Mouse (Mus musculus) cerebral cortex, adult 2 months (tissue): ENCODE data around the gene Atxn7l1.

Experiments
- WGBS: fragments of 180-500 bp; shearing (Covaris S2); methylation state at CpG from one replicate; pipeline ENCODE4 v1.1.7; 2018; 5-methylcytosine and 5-hydroxymethylcytosine counted together

Gene Atxn7l1

GRCm38 (mm10) chr12:33276028-33276427 lies 128.5 kb downstream of the Atxn7l1 start:
- WGBS = 55% methylated on average over 1 of the region's 1 CpGs

- 58% methylated on average over 7 of the region's 7 CpGs for WGBS
Measured at GRCm38 (mm10) chr12:33277427-33277826, 129.9 kb downstream of the Atxn7l1 start.

GRCm38 (mm10) chr12:33279159-33279558 lies 131.7 kb downstream of the Atxn7l1 start:
- 80% methylated on average over 2 of the region's 2 CpGs for WGBS

GRCm38 (mm10) chr12:33280805-33281204 lies 133.3 kb downstream of the Atxn7l1 start:
- WGBS = 37% methylated on average over 2 of the region's 2 CpGs

- WGBS = 84% methylated on average over 8 of the region's 8 CpGs
Measured at GRCm38 (mm10) chr12:33284344-33284936, 136.9 kb downstream of the Atxn7l1 start.

- WGBS = 74% methylated on average over 4 of the region's 4 CpGs
Measured at GRCm38 (mm10) chr12:33285354-33285753, 137.9 kb downstream of the Atxn7l1 start.

- 70% methylated on average over 9 of the region's 9 CpGs for WGBS
Measured at GRCm38 (mm10) chr12:33285933-33286649, 138.6 kb downstream of the Atxn7l1 start.

- WGBS = 42% methylated on average over 3 of the region's 3 CpGs
Measured at GRCm38 (mm10) chr12:33287686-33288085, 140.2 kb downstream of the Atxn7l1 start.

GRCm38 (mm10) chr12:33288746-33289145 lies 141.3 kb downstream of the Atxn7l1 start:
- 69% methylated on average over 2 of the region's 2 CpGs for WGBS

- WGBS = under 1% methylated on average over 14 of the region's 14 CpGs
Measured at GRCm38 (mm10) chr12:33302070-33302469, 154.6 kb downstream of the Atxn7l1 start.

GRCm38 (mm10) chr12:33302523-33303383 lies 155.3 kb downstream of the Atxn7l1 start:
- under 1% methylated on average over 29 of the region's 29 CpGs for WGBS

GRCm38 (mm10) chr12:33303384-33303770 lies 155.9 kb downstream of the Atxn7l1 start:
- WGBS = 9% methylated on average over 9 of the region's 9 CpGs

GRCm38 (mm10) chr12:33305106-33305505 lies 157.6 kb downstream of the Atxn7l1 start:
- WGBS = 95% methylated on average over 9 of the region's 9 CpGs

- WGBS = 82% methylated on average over 4 of the region's 5 CpGs
Measured at GRCm38 (mm10) chr12:33306476-33306875, 159.0 kb downstream of the Atxn7l1 start.

- WGBS = 83% methylated on average over 7 of the region's 7 CpGs
Measured at GRCm38 (mm10) chr12:33308668-33309067, 161.2 kb downstream of the Atxn7l1 start.

GRCm38 (mm10) chr12:33313828-33314671 lies 166.6 kb downstream of the Atxn7l1 start:
- WGBS = 13% methylated on average over 14 of the region's 14 CpGs

- 73% methylated on average over 16 of the region's 16 CpGs for WGBS
Measured at GRCm38 (mm10) chr12:33314924-33315643, 167.6 kb downstream of the Atxn7l1 start.

- WGBS = 84% methylated on average over 5 of the region's 5 CpGs
Measured at GRCm38 (mm10) chr12:33315804-33316203, 168.3 kb downstream of the Atxn7l1 start.

- 72% methylated on average over 9 of the region's 9 CpGs for WGBS
Measured at GRCm38 (mm10) chr12:33317792-33318530, 170.5 kb downstream of the Atxn7l1 start.

- 81% methylated on average over 7 of the region's 7 CpGs for WGBS
Measured at GRCm38 (mm10) chr12:33322547-33322946, 175.1 kb downstream of the Atxn7l1 start.
